Mouse (Mus musculus): ENCODE data around the gene Pagr1a. TPM values are rescaled to one million over a fixed set of nuclear protein-coding genes. Genes with fewer than 3 reads are reported as not detected.

Pagr1a gene
- polyA plus RNA-seq, 1 experiment from 2014 or later = 30.4 TPM

- WGBS = 53% methylated on average over 9 of the region's 9 CpGs
- Histone ChIP-seq H3K9me3 (ENCODE audit: control insufficient read depth, low read length) (no peaks in the 10 kb centered on the region), H3K9ac (replicated peaks; ENCODE audit: low read depth, low read length) (no peak overlapping the region), H3K4me2 (ENCODE audit: low read depth, low read length) (no peak overlapping the region), H3K4me1 (ENCODE audit: control insufficient read depth, insufficient read depth, low read length) (no peaks in the 10 kb centered on the region), H3K27ac (ENCODE audit: low read depth, low read length) (no peak overlapping the region), H3K4me3 (ENCODE audit: low read depth, low read length) (no peak overlapping the region), H3K27me3 (ENCODE audit: control insufficient read depth, insufficient read depth, low read length) (no peaks in the 10 kb centered on the region), H3K36me3 (ENCODE audit: control insufficient read depth, insufficient read depth, low read length) (peaks cover 1% of the 10 kb centered on the region; the same call in 1 of the 2 replicates)
- no peak for ATAC-seq (ENCODE audit: low read depth)
Measured at GRCm38 (mm10) chr7:126986319-126986718, 30.8 kb downstream of the Pagr1a start.

GRCm38 (mm10) chr7:126984667-126985444 lies 32.3 kb downstream of the Pagr1a start:
- H3K27ac ChIP-seq (ENCODE audit: low read depth, low read length) = no peak overlapping the region
- no peaks in the 10 kb centered on the region for H3K4me1 ChIP-seq (ENCODE audit: control insufficient read depth, insufficient read depth, low read length)
- WGBS = 55% methylated on average over 10 of the region's 10 CpGs
- no peak overlapping the region for H3K9ac ChIP-seq (replicated peaks; ENCODE audit: low read depth, low read length)
- H3K27me3 ChIP-seq (ENCODE audit: control insufficient read depth, insufficient read depth, low read length) = no peaks in the 10 kb centered on the region
- no peak for ATAC-seq (ENCODE audit: low read depth)
- peaks cover 6% of the 10 kb centered on the region for H3K36me3 ChIP-seq (ENCODE audit: control insufficient read depth, insufficient read depth, low read length)
- H3K4me2 ChIP-seq (ENCODE audit: low read depth, low read length) = no peak overlapping the region
- no peaks in the 10 kb centered on the region for H3K9me3 ChIP-seq (ENCODE audit: control insufficient read depth, low read length)
- no peak overlapping the region for H3K4me3 ChIP-seq (ENCODE audit: low read depth, low read length)

- no peaks in the 10 kb centered on the region for H3K4me1 ChIP-seq (ENCODE audit: control insufficient read depth, insufficient read depth, low read length)
- no peaks in the 10 kb centered on the region for H3K27me3 ChIP-seq (ENCODE audit: control insufficient read depth, insufficient read depth, low read length)
- H3K9me3 ChIP-seq (ENCODE audit: control insufficient read depth, low read length) = no peaks in the 10 kb centered on the region
- H3K4me2 ChIP-seq (ENCODE audit: low read depth, low read length) = no peak overlapping the region
- WGBS = 93% methylated on average over 7 of the region's 7 CpGs
- H3K4me3 ChIP-seq (ENCODE audit: low read depth, low read length) = no peak overlapping the region
- no peak overlapping the region for H3K27ac ChIP-seq (ENCODE audit: low read depth, low read length)
- no peak for ATAC-seq (ENCODE audit: low read depth)
- no peak overlapping the region for H3K9ac ChIP-seq (replicated peaks; ENCODE audit: low read depth, low read length)
- H3K36me3 ChIP-seq (ENCODE audit: control insufficient read depth, insufficient read depth, low read length) = peaks cover 18% of the 10 kb centered on the region
Measured at GRCm38 (mm10) chr7:126983113-126983512, 34.0 kb downstream of the Pagr1a start.

- Histone ChIP-seq H3K27ac (ENCODE audit: low read depth, low read length) (no peak overlapping the region), H3K9me3 (ENCODE audit: control insufficient read depth, low read length) (no peaks in the 10 kb centered on the region), H3K9ac (replicated peaks; ENCODE audit: low read depth, low read length) (no peak overlapping the region), H3K4me3 (ENCODE audit: low read depth, low read length) (no peak overlapping the region), H3K4me2 (ENCODE audit: low read depth, low read length) (no peak overlapping the region), H3K27me3 (ENCODE audit: control insufficient read depth, insufficient read depth, low read length) (no peaks in the 10 kb centered on the region), H3K4me1 (ENCODE audit: control insufficient read depth, insufficient read depth, low read length) (0 out of 2 replicates have a peak, but pooled peaks cover 6% of the 10 kb centered on the region), H3K36me3 (ENCODE audit: control insufficient read depth, insufficient read depth, low read length) (peaks cover 18% of the 10 kb centered on the region)
- ATAC-seq (ENCODE audit: low read depth) = no peak
- 94% methylated on average over 4 of the region's 4 CpGs for WGBS
Measured at GRCm38 (mm10) chr7:126982054-126982453, 35.1 kb downstream of the Pagr1a start.

GRCm38 (mm10) chr7:126981601-126982000 lies 35.6 kb downstream of the Pagr1a start:
- WGBS = 87% methylated on average over 2 of the region's 2 CpGs
- Histone ChIP-seq H3K4me1 (ENCODE audit: control insufficient read depth, insufficient read depth, low read length) (0 out of 2 replicates have a peak, but pooled peaks cover 8% of the 10 kb centered on the region), H3K4me2 (ENCODE audit: low read depth, low read length) (no peak overlapping the region), H3K9ac (replicated peaks; ENCODE audit: low read depth, low read length) (no peak overlapping the region), H3K27ac (ENCODE audit: low read depth, low read length) (no peak overlapping the region), H3K9me3 (ENCODE audit: control insufficient read depth, low read length) (no peaks in the 10 kb centered on the region), H3K4me3 (ENCODE audit: low read depth, low read length) (no peak overlapping the region), H3K27me3 (ENCODE audit: control insufficient read depth, insufficient read depth, low read length) (no peaks in the 10 kb centered on the region), H3K36me3 (ENCODE audit: control insufficient read depth, insufficient read depth, low read length) (peaks cover 18% of the 10 kb centered on the region)
- no peak for ATAC-seq (ENCODE audit: low read depth)

GRCm38 (mm10) chr7:126978841-126979240 lies 38.3 kb downstream of the Pagr1a start:
- H3K9me3 ChIP-seq (ENCODE audit: control insufficient read depth, low read length) = no peaks in the 10 kb centered on the region
- H3K4me2 ChIP-seq (ENCODE audit: low read depth, low read length) = no peak overlapping the region
- H3K27ac ChIP-seq (ENCODE audit: low read depth, low read length) = no peak overlapping the region
- WGBS = 95% methylated on average over 6 of the region's 6 CpGs
- ATAC-seq (ENCODE audit: low read depth) = no peak
- H3K4me1 ChIP-seq (ENCODE audit: control insufficient read depth, insufficient read depth, low read length) = 0 out of 2 replicates have a peak, but pooled peaks cover 8% of the 10 kb centered on the region
- H3K36me3 ChIP-seq (ENCODE audit: control insufficient read depth, insufficient read depth, low read length) = peaks cover 18% of the 10 kb centered on the region
- no peak overlapping the region for H3K4me3 ChIP-seq (ENCODE audit: low read depth, low read length)
- H3K9ac ChIP-seq (replicated peaks; ENCODE audit: low read depth, low read length) = no peak overlapping the region
- H3K27me3 ChIP-seq (ENCODE audit: control insufficient read depth, insufficient read depth, low read length) = no peaks in the 10 kb centered on the region

GRCm38 (mm10) chr7:126976878-126977459 lies 40.2 kb downstream of the Pagr1a start:
- 28% methylated on average over 14 of the region's 14 CpGs for WGBS
- H3K36me3 ChIP-seq (ENCODE audit: control insufficient read depth, insufficient read depth, low read length) = peaks cover 18% of the 10 kb centered on the region
- peak overlapping the region; percentile 80 for H3K9ac ChIP-seq (replicated peaks; ENCODE audit: low read depth, low read length)
- H3K9me3 ChIP-seq (ENCODE audit: control insufficient read depth, low read length) = no peaks in the 10 kb centered on the region
- H3K4me3 ChIP-seq (ENCODE audit: low read depth, low read length) = peak overlapping the region; percentile 68
- peak overlapping the region; percentile 96 for H3K27ac ChIP-seq (ENCODE audit: low read depth, low read length)
- H3K4me2 ChIP-seq (ENCODE audit: low read depth, low read length) = peak overlapping the region; percentile 87
- ATAC-seq (ENCODE audit: low read depth) = no peak
- 0 out of 2 replicates have a peak, but pooled peaks cover 8% of the 10 kb centered on the region for H3K4me1 ChIP-seq (ENCODE audit: control insufficient read depth, insufficient read depth, low read length)
- no peaks in the 10 kb centered on the region for H3K27me3 ChIP-seq (ENCODE audit: control insufficient read depth, insufficient read depth, low read length)

GRCm38 (mm10) chr7:126975950-126976866 lies 40.9 kb downstream of the Pagr1a start, which contains the start of gene Cdiptos:
Gene Cdiptos (minus strand): TSS chr7:126976098.
- peaks cover 16% of the 10 kb centered on the region for H3K36me3 ChIP-seq (ENCODE audit: control insufficient read depth, insufficient read depth, low read length)
- H3K27ac ChIP-seq (ENCODE audit: low read depth, low read length) = peak within 1 kb of the TSS; percentile 96
- H3K4me1 ChIP-seq (ENCODE audit: control insufficient read depth, insufficient read depth, low read length) = 0 out of 2 replicates have a peak, but pooled peaks cover 8% of the 10 kb centered on the region
- WGBS = 0% methylated on average over 55 of the region's 55 CpGs
- no peaks in the 10 kb centered on the region for H3K27me3 ChIP-seq (ENCODE audit: control insufficient read depth, insufficient read depth, low read length)
- H3K4me3 ChIP-seq (ENCODE audit: low read depth, low read length) = peak within 1 kb of the TSS; percentile 68
- ATAC-seq (ENCODE audit: low read depth) = peak; percentile 97
- H3K9me3 ChIP-seq (ENCODE audit: control insufficient read depth, low read length) = no peaks in the 10 kb centered on the region
- peak within 1 kb of the TSS; percentile 87 for H3K4me2 ChIP-seq (ENCODE audit: low read depth, low read length)
- peak within 1 kb of the TSS; percentile 80 for H3K9ac ChIP-seq (replicated peaks; ENCODE audit: low read depth, low read length)

GRCm38 (mm10) chr7:126975893-126975949 lies 41.4 kb downstream of the Pagr1a start, which contains the start of gene Cdipt:
Gene Cdipt (plus strand): TSS chr7:126975914.
- Histone ChIP-seq H3K4me3 (ENCODE audit: low read depth, low read length) (peak within 1 kb of the TSS; percentile 68), H3K27me3 (ENCODE audit: control insufficient read depth, insufficient read depth, low read length) (no peaks in the 10 kb centered on the region), H3K27ac (ENCODE audit: low read depth, low read length) (peak within 1 kb of the TSS; percentile 96), H3K4me2 (ENCODE audit: low read depth, low read length) (peak within 1 kb of the TSS; percentile 87), H3K9ac (replicated peaks; ENCODE audit: low read depth, low read length) (peak within 1 kb of the TSS; percentile 80), H3K4me1 (ENCODE audit: control insufficient read depth, insufficient read depth, low read length) (0 out of 2 replicates have a peak, but pooled peaks cover 8% of the 10 kb centered on the region), H3K36me3 (ENCODE audit: control insufficient read depth, insufficient read depth, low read length) (peaks cover 19% of the 10 kb centered on the region), H3K9me3 (ENCODE audit: control insufficient read depth, low read length) (no peaks in the 10 kb centered on the region)
- no peak for ATAC-seq (ENCODE audit: low read depth)
- WGBS = 0% methylated on average over 1 of the region's 1 CpGs

Measured in neural tube, embryonic 14.5 days (tissue).